Mouse (Mus musculus): ENCODE measurements at regions not wholly inside any gene's neighbourhood (a gene's known extent, or its start where the extent isn't known, plus 50 kb on each side); places are given as distances from the start of the nearest gene placed in this dataset.

DNA sequence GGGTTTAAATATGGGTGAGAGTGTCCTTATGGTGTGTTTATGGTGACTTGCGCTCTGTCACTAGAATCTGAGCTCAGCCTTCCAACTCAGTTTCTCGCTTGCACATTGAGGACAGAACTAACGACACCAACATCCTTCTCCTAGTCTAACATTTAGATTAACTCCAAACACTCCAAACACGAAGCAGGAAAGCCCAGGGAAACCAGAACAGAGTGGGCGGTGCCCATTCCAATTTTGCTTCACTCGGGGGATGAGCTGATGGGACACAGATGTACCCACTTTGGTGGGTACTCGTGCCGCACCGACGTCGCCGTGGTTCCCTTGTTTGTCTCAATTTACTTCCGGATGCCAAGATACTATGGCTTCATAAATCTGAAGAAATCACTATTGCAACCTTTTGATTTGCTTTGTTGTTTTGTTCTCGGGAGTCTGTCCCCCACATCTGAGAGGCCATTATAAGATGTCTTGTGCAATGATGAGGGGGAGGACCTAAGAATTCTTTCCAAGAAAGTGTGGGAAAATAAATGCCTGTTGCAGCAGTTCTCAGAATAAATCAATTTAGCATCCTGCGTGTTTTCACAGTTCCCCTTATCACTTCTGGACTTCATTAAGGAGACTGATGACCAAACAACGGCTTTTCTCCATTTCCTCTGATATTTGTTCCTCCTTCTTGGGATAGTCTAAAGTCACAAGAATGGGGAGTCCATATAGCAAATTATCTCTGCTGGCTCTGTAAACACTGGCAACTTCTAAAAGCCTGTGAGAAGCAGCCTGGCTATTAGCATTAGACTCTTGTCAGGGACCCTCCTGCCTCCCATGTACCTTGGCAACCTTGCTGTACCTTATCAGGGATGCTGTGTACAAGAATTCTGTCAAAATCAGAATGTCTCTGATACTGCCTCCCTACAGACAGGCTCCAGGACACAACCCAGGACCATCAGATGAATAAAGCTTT lies 96.2 kb upstream of the Klf9 start:
- DNase-seq (ENCODE audit: low spot score in 2 of 2), result peak; percentile 31 to 60

DNA sequence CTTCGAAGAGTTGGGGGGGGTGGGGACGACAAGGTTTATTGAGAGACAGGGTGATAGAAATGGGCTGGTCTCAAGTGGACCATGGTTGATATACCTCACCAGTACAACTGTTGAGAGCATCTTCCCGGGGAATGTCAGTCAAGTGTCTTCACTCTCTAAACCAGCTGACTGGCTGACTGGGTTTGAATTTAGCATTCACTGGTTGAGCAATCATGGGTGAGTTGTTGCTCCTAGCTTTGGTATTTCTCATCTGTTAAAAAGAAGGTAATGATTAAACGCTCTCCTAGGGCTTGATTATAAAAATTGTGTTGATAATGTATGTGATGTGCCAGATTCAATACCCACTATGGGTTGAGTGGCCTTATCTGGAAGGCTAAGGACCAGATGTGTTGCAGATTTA lies 89.6 kb upstream of the Klf9 start:
- DNase-seq (ENCODE audit: low spot score in 2 of 2), result no peak

DNA sequence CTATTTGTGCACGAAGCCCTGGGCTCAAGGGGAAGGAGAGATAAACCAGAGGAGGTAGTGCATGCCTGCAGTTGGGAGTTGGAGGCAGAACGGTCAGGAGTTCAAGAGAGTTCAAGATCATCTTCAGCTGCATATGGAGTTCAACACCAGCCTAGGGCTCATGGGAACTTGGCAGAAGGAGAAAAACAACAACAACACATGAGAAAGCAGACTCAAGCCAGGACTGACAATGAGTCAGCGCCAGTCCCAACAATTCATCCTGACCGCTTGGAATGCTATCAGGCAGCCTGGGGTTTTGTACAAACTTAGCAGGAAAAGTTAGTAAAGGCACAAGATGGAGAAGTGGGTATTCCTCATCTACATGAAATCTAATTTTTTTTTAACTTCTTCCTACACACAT lies 86.6 kb upstream of the Klf9 start:
- DNase-seq (ENCODE audit: low spot score in 2 of 2), result no peak

DNA sequence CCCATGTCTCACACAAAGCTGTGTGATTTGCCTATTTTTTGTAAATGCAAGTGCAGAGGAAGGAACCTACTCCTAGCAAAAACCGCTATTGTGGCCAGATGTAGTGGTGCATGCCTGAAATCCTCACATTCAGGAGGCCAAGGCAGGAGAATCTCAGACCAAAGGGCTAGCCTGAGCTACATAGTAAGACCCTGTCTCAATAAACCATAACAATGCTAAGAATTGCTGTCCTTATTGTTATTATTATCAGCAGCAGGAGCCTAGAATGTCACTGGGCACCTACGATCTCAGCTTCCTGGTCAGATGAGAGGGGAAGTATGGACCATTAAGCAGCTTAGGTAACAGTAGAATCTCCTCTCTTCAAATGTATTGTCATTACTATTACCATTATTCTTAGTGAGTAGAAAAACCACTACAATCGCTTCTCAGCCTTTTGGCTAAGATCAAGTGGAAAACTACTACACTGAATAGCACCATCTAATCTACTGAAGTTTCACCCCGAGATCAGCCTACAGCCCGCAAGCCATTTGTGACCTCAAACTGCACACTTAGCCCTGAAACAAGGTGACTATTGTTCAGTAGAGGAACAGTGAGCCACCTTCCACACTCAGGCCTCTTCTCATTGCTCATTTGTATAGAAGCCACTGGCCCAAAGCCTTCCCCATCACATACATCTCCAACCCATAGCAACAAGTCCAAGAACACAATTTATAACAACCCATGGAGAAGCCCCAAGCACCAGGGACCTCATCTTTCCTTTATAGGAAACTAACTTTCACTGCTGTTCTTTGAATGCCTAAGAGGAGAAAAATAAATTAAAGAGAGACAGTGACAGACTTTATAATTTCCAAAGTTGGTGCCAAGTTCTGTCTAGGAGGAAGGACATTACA lies 84.9 kb upstream of the Klf9 start:
- DNase-seq (ENCODE audit: low spot score in 2 of 2), result no peak

DNA sequence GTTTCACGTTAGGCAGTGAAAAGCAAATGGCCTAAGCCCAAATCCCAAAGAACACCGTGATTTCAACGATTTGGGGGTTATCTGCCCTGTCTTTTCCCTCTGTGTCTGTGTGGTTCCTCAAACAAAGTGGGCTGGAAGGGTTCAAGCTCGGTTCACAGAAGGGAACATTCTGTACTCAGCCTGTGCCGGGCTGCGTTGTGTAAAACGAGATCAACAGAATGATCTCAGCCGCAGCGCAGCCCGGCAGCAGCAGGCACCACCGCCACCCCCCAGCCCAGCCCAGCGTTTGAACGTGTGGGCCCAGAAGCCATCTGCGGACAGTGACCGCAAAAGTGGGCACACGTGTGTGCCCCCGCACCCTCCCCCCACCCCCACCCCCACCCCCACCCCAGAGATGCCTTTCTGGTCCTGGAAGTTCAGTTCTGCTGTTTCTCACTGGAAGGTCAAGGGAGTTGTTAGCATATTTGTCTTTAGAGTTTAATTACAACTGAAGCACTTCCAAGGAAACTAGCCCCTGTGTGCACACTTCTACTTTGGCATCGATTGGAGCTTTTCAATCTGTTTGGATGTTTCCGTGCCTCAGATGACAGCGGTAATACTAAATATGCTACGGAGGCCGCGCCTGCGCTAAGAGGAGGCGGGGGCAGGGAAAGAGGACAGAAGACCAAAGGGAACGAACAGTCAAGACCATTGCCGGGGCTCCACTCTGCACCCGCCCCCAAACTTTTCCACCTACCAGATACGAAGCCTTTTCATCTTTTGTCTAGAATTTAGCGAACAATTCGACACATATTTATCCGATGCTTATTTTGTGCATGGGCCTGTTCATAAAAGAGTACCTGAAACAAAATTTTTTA lies 83.9 kb upstream of the Klf9 start:
- peak; percentile 72 to 78 for DNase-seq (ENCODE audit: low spot score in 2 of 2)

DNA sequence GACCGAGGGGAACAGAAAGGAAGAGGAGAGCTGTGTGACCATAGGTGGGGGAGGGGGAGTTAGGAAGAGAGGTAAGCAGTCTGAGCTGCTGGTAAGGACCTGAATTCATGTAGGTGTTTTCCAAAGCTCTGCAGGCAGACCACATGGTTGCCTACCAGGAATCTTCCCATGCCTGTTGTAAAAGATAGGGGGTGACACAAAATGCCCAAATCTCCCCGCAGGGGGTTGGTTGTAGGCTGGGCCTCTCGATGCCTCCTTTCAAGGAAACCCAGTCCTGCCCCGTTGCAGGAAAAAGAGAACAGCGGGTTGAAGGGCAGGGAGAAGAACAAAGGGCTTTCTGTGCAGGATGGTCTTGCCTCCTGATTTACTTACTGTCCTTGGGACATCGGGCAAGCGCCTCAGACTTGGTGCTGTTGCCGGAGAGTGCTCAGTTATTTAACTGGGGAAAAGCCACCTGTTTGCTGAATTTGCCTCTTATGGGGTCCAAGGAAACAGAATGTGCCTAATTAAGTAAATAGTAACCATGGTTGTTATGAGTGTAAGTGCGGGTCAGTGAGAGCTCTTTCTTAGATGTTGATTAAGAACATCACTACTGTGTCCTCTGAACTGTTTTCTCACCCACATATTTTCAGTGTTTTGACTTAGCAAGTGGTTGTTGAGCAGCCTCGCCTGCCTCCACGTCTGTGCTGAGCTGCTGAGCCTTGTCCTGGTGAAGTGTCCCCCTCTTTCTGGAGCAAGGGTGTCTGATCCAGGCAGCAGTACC lies 83.1 kb upstream of the Klf9 start:
- peak in 1 of 2 experiments; percentile 33 for DNase-seq (ENCODE audit: low spot score in 2 of 2)

DNA sequence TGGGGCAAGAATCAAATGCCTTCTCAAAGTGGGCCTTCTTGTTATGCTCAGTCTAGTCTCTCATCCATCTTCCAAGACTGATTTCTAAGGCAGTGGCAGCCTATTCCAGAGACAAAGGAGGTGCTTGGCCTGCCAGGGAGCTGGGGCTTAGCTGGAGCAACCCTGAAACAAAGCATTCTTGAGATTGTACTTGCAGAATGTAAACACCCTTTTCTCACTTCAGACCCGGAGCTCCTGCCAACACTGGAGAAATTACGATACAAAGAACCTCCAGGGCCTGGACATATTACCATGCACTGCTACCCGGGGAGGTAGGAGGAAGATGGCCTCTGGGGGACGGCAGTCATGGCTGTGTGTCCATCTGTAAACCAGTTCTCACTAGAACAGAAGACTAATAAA lies 82.5 kb upstream of the Klf9 start:
- no peak for DNase-seq (ENCODE audit: low spot score in 2 of 2)

DNA sequence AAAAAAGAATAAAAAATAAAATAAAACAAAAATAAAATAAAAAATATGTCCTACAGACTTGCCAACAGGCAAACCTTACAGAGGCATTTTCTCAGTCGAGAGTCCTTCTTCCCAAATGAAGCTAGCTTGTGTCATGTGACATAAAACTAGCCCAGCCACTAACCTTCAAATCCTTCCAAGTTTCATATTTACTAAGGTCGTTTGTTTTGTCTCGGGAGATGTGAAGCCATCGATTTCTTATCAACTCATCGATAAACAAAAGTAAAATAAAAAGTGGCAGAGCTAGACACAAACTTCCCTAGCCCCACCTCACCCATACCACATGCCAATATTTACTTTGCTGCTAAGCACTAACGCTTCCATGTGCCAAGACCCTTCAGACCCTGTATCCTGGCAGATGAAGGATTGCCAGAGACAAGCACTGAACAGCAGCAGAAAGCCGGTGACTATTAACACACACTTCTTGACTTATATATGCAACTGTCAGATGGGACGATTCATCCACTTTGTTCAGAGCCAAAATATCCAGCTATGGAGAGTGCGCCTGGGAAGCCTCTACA lies 79.9 kb upstream of the Klf9 start:
- DNase-seq (ENCODE audit: low spot score in 2 of 2), result no peak

DNA sequence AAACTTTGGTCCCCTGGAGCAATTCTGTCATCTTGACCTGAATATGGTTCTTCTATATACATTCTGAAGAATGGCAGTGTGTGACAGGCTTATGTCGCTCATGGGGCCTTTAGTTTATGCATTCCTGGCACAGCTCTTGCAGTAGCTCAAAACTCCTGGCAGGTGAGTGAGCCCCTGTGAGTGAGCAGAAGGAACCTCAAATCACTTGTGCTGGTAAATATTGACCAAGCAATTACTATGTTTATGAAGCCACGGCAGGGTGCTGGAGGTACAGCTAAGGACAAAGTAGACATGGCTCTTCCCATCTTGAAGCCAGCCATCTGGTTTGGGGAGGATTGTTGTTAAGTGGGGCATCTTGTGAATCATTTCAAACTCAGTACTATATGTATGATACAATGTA lies 79.1 kb upstream of the Klf9 start:
- DNase-seq (ENCODE audit: low spot score in 2 of 2), result no peak

DNA sequence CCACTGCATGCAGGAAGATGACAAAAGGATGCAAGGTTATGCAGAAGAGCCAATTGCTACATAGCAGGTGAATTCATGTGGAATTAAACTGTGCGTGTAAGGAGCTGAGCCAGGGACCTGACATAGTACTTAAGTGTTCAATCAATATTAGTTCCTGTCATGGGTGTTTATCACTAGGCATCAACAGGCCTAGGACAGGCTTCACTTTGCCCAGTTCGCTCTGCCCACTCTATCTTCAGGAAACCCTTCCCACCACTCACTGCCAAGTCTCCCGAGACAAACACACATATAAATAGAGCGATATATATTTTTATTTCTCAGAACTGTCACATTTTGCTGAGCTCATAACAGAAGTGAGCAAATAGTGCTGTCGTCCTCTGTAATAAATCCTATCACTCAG lies 78.2 kb upstream of the Klf9 start:
- no peak for DNase-seq (ENCODE audit: low spot score in 2 of 2)

DNA sequence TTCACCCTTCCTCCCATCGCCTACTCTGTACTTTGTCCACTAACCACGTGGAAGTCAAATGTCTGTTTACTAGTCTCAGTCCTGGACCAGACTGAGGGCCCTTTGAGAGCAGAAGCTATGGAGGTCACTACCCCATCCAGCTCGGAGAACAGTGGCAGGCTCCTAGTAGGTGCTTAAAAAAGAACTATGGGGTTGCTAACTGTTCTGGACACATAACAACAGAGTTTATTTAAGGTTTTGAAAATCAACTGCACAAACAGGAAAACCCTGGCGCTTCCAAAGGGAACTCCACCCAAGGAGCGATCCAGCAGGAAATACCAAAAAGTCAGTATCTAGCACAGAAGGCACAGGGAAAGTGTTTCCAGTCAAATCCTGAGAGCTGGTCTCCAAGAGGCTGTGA lies 75.5 kb upstream of the Klf9 start:
- no peak for DNase-seq (ENCODE audit: low spot score in 2 of 2)

DNA sequence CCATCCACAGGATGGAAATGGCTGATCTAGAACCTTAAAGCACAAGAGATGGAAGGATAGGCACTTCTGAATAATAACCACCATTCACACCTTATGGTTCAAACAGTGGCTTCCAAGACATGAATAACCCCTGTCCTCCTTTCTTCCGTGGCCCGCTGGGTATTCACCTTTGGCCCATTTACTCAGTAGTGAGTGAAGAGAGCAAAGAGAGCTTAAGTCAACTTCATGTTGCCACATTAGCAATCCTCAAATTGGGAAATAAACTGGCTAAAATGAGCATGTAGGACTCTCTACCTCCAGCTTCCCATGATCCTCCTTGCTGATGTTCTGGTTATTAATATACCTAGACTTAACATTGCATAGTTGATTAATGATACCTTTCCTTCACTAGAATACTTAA lies 74.3 kb upstream of the Klf9 start:
- no peak for DNase-seq (ENCODE audit: low spot score in 2 of 2)

DNA sequence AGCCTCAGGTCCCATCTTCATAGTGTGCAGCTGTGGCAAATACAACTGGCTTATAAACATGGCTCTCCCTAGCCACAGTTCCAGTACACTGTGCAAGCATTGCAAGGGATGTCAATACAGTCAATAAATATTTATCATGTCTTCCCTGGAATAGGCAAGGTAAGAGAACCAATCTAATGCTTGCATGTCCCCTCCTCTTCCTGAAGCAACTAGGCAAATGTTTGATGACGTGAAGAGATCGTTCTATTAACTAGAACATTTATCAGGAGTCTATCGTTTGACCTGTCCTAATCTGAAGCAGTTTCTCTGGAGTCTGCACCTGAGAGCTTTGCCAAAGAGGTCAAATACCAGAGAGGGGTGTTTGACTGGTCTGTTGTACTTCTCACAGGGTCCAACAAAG lies 72.4 kb upstream of the Klf9 start:
- no peak for DNase-seq (ENCODE audit: low spot score in 2 of 2)

DNA sequence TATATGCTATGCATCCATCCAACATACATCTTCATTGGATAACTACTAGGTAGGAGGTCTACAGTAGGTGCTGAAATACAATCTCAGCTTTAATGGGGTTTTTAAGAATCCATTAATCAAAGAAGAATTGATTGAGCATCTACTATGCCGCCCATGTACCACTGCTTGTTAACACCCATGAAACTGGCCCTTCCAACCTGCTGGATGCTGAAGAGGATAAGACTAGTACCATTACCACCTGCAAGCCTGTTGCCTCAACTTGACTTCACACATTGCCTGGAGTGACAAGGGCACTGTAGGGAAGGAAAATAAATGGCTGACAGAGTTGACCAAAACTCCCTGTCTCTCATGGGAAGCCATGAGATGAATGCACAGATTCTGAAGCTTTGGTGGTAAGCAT lies 71.4 kb upstream of the Klf9 start:
- DNase-seq (ENCODE audit: low spot score in 2 of 2), result no peak

DNA sequence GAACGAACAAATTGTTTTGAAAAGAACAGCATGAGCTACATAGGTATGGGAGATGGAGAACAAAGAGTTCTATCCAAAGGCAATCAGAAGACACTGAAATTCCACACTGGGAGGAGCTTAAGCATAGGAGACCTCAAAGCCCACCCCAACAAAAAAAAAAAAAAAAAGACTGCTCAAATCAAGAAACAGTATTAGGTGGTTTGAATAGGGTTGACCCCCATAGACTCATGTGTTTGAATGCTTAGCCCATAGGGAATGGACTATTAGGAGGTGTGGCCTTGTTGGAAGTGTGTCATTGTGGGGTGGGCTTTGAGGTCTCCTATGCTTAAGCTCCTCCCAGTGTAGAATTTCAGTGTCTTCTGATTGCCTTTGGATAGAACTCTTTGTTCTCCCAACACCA lies 70.0 kb upstream of the Klf9 start:
- no peak for DNase-seq (ENCODE audit: low spot score in 2 of 2)

DNA sequence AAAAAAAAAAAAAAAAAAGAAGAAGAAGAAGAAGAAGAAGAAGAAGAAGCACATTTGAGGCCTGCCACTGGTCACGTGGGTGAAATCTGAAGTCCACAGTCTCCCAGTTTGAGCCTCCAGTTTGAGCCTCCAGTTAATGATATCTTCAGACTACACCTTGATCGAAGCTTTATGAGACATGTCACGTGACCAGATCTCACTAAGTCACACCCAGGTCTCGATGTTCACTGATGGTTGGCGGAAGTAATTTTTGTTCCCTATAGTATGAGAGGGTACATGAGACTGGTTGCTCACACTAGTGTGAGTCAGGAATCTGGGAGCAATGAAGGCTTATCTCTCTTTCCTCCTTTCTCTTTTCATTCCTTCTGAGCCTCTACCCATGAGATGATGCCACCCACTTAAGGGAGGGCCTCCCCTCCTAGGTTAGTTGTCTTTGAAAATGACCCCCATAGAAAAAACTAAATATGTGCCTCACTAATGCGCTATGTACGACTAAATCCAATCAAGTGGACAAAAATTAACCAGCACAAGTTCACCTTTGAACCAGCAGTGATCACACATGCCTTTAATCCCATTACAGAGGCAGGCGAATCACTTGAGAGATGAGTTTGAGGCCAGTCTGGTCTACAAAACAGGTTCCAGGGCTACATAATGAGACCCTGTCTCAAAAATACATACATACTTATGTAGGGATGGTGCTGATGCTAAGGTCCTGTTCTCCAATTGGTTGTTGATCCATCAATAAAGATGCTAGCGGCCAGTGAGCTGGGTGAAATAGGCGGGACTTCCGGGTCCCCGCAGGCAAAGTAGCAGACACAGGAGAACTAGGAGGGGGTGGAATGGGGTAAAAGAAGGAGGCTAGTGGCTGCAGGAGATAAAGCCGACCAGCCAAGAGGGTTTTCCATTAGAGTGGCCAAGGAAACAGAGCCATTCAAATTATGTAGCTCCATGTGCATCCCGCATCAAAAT lies 66.1 kb upstream of the Klf9 start:
- no peak for DNase-seq (ENCODE audit: low spot score in 2 of 2)

DNA sequence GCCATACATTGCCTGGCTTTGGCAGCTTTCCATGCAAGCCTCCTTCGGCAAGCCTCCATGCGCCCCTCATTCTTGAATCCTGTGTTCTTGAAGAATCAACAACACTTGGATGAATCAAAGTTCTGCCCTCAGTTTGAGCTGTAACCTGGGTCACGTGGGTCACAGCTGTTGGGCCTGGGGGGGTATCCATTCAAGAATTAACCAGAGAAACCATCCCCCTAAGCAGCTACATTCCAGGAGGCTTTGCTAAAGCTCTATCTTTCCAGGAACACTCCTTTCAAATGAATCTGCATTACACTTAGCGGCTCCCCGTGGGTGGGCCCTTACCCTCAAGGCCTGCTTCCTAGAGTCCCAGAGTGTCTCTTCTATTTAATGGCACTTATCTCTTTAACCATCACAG lies 65.2 kb upstream of the Klf9 start:
- DNase-seq (ENCODE audit: low spot score in 2 of 2), result no peak

DNA sequence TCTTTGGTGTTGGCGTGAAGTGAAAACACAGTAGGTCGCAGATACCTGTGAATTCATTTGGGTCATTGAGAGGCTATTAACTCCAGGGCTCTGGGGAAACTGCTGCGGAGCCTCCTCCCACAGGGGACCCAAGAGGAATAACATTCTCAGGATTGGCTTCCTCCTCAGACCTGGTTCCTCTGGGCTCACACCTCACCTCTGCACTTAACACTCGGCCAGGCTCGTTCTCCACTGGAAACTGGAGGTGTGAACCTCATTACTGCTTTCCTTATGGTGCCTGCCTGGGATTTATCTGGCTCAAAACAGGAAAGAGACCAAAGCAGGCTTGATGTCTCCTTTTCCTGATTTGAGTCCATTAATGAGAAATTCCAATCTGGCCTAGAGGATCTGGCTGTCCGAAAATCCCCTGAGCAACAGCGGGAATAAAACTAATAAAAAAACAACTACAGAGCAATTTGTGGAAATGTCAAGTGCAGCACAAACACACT lies 55.8 kb upstream of the Klf9 start:
- no peak for DNase-seq (ENCODE audit: low spot score in 2 of 2)

DNA sequence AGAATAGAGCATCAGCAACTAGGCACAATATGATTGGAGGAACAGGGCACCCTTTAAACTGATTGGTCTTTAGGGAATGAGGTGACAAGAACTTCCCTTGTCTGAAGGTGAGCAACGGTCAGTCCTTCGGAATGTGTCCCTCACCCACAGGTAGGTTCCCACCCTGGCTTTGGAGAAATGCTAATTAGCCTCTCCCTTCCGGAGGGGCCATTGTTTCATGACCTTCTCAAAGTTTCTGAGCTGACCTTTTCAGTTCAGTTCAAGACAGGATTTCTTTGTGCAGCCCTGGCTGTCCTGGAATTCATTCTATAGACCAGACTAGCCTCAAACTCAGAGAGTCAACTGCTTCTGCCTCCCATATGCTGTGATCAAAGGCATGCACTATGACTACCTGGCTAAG lies 53.5 kb upstream of the Klf9 start:
- no peak for DNase-seq (ENCODE audit: low spot score in 2 of 2)
